Mouse (Mus musculus): ENCODE data around the gene Piwil1.

GRCm38 (mm10) chr5:128769026-128769631, 66.8 kb downstream of the Piwil1 start:
- TF ChIP-seq CTCF (conservative IDR thresholded peaks at IDR 0.05 in 1 of 2, IDR thresholded peaks at IDR 0.05 in 1 of 2; ENCODE audit: low read depth in 2 of 2, low read length in 2 of 2) (no peak), POLR2A (IDR thresholded peaks at IDR 0.05; ENCODE audit: low read depth, low read length) (no peak), NRF1 (IDR thresholded peaks at IDR 0.05; ENCODE audit: low read depth, low read length) (no peak), EP300 (IDR thresholded peaks at IDR 0.05; ENCODE audit: low read length) (no peak), ZMIZ1 (IDR thresholded peaks at IDR 0.05; ENCODE audit: low read depth, low read length) (no peak), ZNF384 (IDR thresholded peaks at IDR 0.05; ENCODE audit: low read depth, low read length) (no peak), MAX (IDR thresholded peaks at IDR 0.05; ENCODE audit: low read length) (no peak), JUN (IDR thresholded peaks at IDR 0.05; ENCODE audit: insufficient read depth, low read depth, low read length) (no peak), MAFK (IDR thresholded peaks at IDR 0.05; ENCODE audit: insufficient replicate concordance, low read length) (no peak), SMC3 (IDR thresholded peaks at IDR 0.05; ENCODE audit: low read depth, low read length) (no peak), HCFC1 (IDR thresholded peaks at IDR 0.05; ENCODE audit: low read depth, low read length) (no peak), TCF12 (IDR thresholded peaks at IDR 0.05; ENCODE audit: low read depth, low read length) (no peak), MEF2A (IDR thresholded peaks at IDR 0.05; ENCODE audit: borderline replicate concordance, low read depth, low read length) (no peak), NELFE (IDR thresholded peaks at IDR 0.05; ENCODE audit: low read depth, low read length) (no peak)

Measured in CH12.LX (cell line).